In the genomic region with DNA sequence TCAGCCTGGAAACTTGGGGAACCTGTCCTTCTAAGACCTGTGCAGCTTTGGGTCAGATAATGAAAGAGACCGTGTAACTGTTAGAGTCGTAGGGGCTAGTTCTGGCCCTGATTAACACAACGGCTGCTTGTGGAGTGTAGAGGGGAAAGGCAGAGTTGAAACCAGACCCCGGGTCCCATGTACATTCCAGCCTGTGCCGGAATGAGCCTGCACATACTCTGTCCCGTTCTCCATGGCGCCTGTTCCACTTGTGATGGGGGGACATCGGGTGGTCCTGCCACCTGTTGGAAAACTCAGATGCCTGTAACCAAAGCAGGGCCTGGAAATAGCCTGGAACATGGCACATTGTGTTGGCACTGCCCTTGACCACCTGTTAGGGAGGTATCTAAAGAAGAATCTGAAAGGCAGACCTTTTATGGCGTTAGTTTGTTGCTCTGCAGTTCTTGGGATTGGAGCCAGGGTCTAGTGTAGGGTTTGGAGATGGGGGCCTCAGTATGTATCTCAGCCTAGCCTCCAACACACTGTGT, we compare ENCODE assay signal across 24 mouse cellular contexts.
DNase-seq lines count a peak whose midpoint lies in the region; ATAC-seq lines count a peak whose summit lies in the region.
"Had no signal": no experiment of that assay in that cellular context is flagged by ENCODE, and none has a peak within 500 bp of the region (broad histone marks: within the 10 kb centered on the region; RNA-seq: fewer than 3 reads in every experiment).

No protein-coding gene starts in this region.

- H3K4me1 ChIP-seq in forebrain, embryonic 10.5 days = peaks cover 89% of the 10 kb centered on the region
- peaks cover 12% of the 10 kb centered on the region for H3K4me1 ChIP-seq in forebrain, embryonic 14.5 days (ENCODE audit: control insufficient read depth, insufficient read depth, low read length)
- peaks cover 48% of the 10 kb centered on the region for H3K4me1 ChIP-seq in embryonic facial prominence, embryonic 14.5 days (ENCODE audit: control insufficient read depth, insufficient read depth, low read length)
- H3K4me1 ChIP-seq in limb, embryonic 12.5 days (replicated peaks) = peaks cover 64% of the 10 kb centered on the region

- DNase-seq in forebrain, embryonic 10.5 days (ENCODE audit: extremely low spot score, low spot score) = no peak
- no peak for DNase-seq in forebrain, embryonic 14.5 days (ENCODE audit: low spot score)
- DNase-seq in embryonic facial prominence, embryonic 14.5 days (ENCODE audit: low spot score) = peak; percentile 80
- no peak for DNase-seq in kidney, adult 9 months
- no peak for DNase-seq in heart, postnatal 36 days
- DNase-seq in cerebellum, adult 8-10 months = no peak
- DNase-seq: adrenal gland, postnatal 10 days; B cell, adult 2 months; cerebellum, adult 18-20 months; cerebellum, postnatal 10 days; gastrocnemius, postnatal 10 days; heart, adult 18-20 months; heart, postnatal 14 days had no signal

- WGBS in forebrain, embryonic 10.5 days = 80% methylated on average over 9 of the region's 9 CpGs
- 95% methylated on average over 9 of the region's 9 CpGs for WGBS in forebrain, embryonic 14.5 days
- WGBS in embryonic facial prominence, embryonic 14.5 days = 54% methylated on average over 9 of the region's 9 CpGs
- WGBS in limb, embryonic 12.5 days = 42% methylated on average over 9 of the region's 9 CpGs

- H3K27ac ChIP-seq in forebrain, embryonic 10.5 days = peak overlapping the region; percentile 51; the same call in 1 of the 2 replicates
- no peak overlapping the region for H3K27ac ChIP-seq in forebrain, embryonic 14.5 days (ENCODE audit: low read depth, low read length)
- peak overlapping the region; percentile 57 for H3K27ac ChIP-seq in embryonic facial prominence, embryonic 14.5 days (replicated peaks; ENCODE audit: low read depth, low read length)
- H3K27ac ChIP-seq in limb, embryonic 12.5 days = peak overlapping the region; percentile 26; the same call in 1 of the 2 replicates
- H3K27ac ChIP-seq: embryonic facial prominence, embryonic 12.5 days; forebrain, embryonic 15.5 days; heart, embryonic 15.5 days; hindbrain, embryonic 12.5 days had no signal

- peaks cover 67% of the 10 kb centered on the region for H3K27me3 ChIP-seq in forebrain, embryonic 10.5 days (ENCODE audit: poor library complexity, severe bottlenecking)
- H3K27me3 ChIP-seq in forebrain, embryonic 14.5 days (replicated peaks; ENCODE audit: control insufficient read depth, insufficient read depth, low read length) = no peaks in the 10 kb centered on the region
- no peaks in the 10 kb centered on the region for H3K27me3 ChIP-seq in embryonic facial prominence, embryonic 14.5 days (replicated peaks; ENCODE audit: control insufficient read depth, insufficient read depth, low read length)
- H3K27me3 ChIP-seq in limb, embryonic 12.5 days = peaks cover 3% of the 10 kb centered on the region; the same call in 1 of the 2 replicates
- H3K27me3 ChIP-seq: embryonic facial prominence, embryonic 12.5 days; forebrain, embryonic 15.5 days had no signal

- no peak overlapping the region for H3K4me3 ChIP-seq in forebrain, embryonic 10.5 days
- H3K4me3 ChIP-seq in forebrain, embryonic 14.5 days (ENCODE audit: low read depth, low read length) = no peak overlapping the region
- no peak overlapping the region for H3K4me3 ChIP-seq in embryonic facial prominence, embryonic 14.5 days (ENCODE audit: low read depth, low read length)
- H3K4me3 ChIP-seq in limb, embryonic 12.5 days (replicated peaks) = no peak overlapping the region
- H3K4me3 ChIP-seq: embryonic facial prominence, embryonic 12.5 days; forebrain, embryonic 15.5 days; heart, embryonic 15.5 days; hindbrain, embryonic 12.5 days had no signal

- no peaks in the 10 kb centered on the region for H3K9me3 ChIP-seq in forebrain, embryonic 10.5 days
- H3K9me3 ChIP-seq in forebrain, embryonic 14.5 days (replicated peaks; ENCODE audit: control insufficient read depth, low read length) = no peaks in the 10 kb centered on the region
- no peaks in the 10 kb centered on the region for H3K9me3 ChIP-seq in embryonic facial prominence, embryonic 14.5 days (ENCODE audit: control insufficient read depth, low read length)
- H3K9me3 ChIP-seq in limb, embryonic 12.5 days = no peaks in the 10 kb centered on the region
- H3K9me3 ChIP-seq: embryonic facial prominence, embryonic 12.5 days; forebrain, embryonic 15.5 days; heart, embryonic 15.5 days; hindbrain, embryonic 12.5 days had no signal

- H3K36me3 ChIP-seq in forebrain, embryonic 10.5 days (replicated peaks) = no peaks in the 10 kb centered on the region
- no peaks in the 10 kb centered on the region for H3K36me3 ChIP-seq in forebrain, embryonic 14.5 days (ENCODE audit: control insufficient read depth, insufficient read depth, low read length)
- no peaks in the 10 kb centered on the region for H3K36me3 ChIP-seq in embryonic facial prominence, embryonic 14.5 days (ENCODE audit: control insufficient read depth, insufficient read depth, low read length)
- H3K36me3 ChIP-seq in limb, embryonic 12.5 days = no peaks in the 10 kb centered on the region
- H3K36me3 ChIP-seq: embryonic facial prominence, embryonic 12.5 days; forebrain, embryonic 15.5 days; G1E; heart, embryonic 15.5 days; hindbrain, embryonic 12.5 days had no signal

- no peak overlapping the region for H3K4me2 ChIP-seq in forebrain, embryonic 14.5 days (ENCODE audit: low read length)
- no peak overlapping the region for H3K4me2 ChIP-seq in embryonic facial prominence, embryonic 14.5 days (ENCODE audit: low read depth, low read length)
- no peak overlapping the region for H3K4me2 ChIP-seq in limb, embryonic 12.5 days
- H3K4me2 ChIP-seq: embryonic facial prominence, embryonic 12.5 days; forebrain, embryonic 15.5 days; heart, embryonic 11.5 days; heart, embryonic 15.5 days; hindbrain, embryonic 12.5 days had no signal

- no peak for ATAC-seq in forebrain, embryonic 14.5 days
- peak; percentile 73 for ATAC-seq in embryonic facial prominence, embryonic 14.5 days (ENCODE audit: low read depth)
- no peak for ATAC-seq in limb, embryonic 12.5 days (ENCODE audit: insufficient number of reproducible peaks, insufficient read depth, low FRiP score, low TSS enrichment, low read depth)
- ATAC-seq: CD4-positive, CD25-positive, alpha-beta regulatory T cell, adult 4 months; forebrain, embryonic 15.5 days; hindbrain, embryonic 16.5 days; inflammation-experienced regulatory T-cells, adult 6 months; intestine, postnatal 0 days had no signal

- intact Hi-C loops in heart, postnatal 36 days (cut with DNase I) = no loop called here

- no peak overlapping the region for H3K9ac ChIP-seq in forebrain, embryonic 14.5 days (ENCODE audit: low read length)
- H3K9ac ChIP-seq in embryonic facial prominence, embryonic 14.5 days (ENCODE audit: low read depth, low read length) = no peak overlapping the region
- H3K9ac ChIP-seq in limb, embryonic 12.5 days (replicated peaks) = no peak overlapping the region
- H3K9ac ChIP-seq: embryonic facial prominence, embryonic 12.5 days; forebrain, embryonic 15.5 days; heart, embryonic 15.5 days; hindbrain, embryonic 12.5 days had no signal
